Comparison of ENCODE assay signal across 8 mouse cellular contexts in genomic region chr12:33956576-33957399, GRCm38 (mm10). TPM values are rescaled to one million over a fixed set of nuclear protein-coding genes. Genes with fewer than 3 reads are reported as not detected.
DNase-seq lines count a peak whose midpoint lies in the region; ATAC-seq and TF ChIP-seq lines count a peak whose summit lies in the region.

No protein-coding gene starts in this region.

- peak overlapping the region; percentile 83 for H3K4me3 ChIP-seq in heart, embryonic 10.5 days
- peak overlapping the region; percentile 50 for H3K4me3 ChIP-seq in liver, embryonic 11.5 days (ENCODE audit: low read depth, low read length)
- peak overlapping the region; percentile 67 for H3K4me3 ChIP-seq in stomach, postnatal 0 days (ENCODE audit: low read depth, low read length)

- no peak overlapping the region for H3K9ac ChIP-seq in liver, embryonic 11.5 days (ENCODE audit: low read depth, low read length)
- H3K9ac ChIP-seq in stomach, postnatal 0 days (ENCODE audit: low read length): peak overlapping the region; percentile 69

- peak; percentile 55 for ATAC-seq in liver, embryonic 11.5 days (replicated peaks; ENCODE audit: low FRiP score)
- ATAC-seq in stomach, postnatal 0 days (ENCODE audit: low FRiP score, low TSS enrichment): no peak; the same call in 1 of the 2 replicates

- DNase-seq in left cerebral cortex, postnatal 36 days (ENCODE audit: low spot score in 2 of 2): peak; percentile 6 to 7
- DNase-seq in left cerebral cortex, postnatal 25 days (ENCODE audit: low spot score in 2 of 2): no peak
- DNase-seq in adrenal gland, postnatal 25 days: peak; percentile 13
- no peak for DNase-seq in heart, embryonic 10.5 days (ENCODE audit: low spot score)
- peak; percentile 43 for DNase-seq in liver, embryonic 11.5 days (ENCODE audit: low spot score)
- DNase-seq in stomach, postnatal 0 days (ENCODE audit: low spot score): no peak
- no peak for DNase-seq in spleen, adult 18-20 months
- no peak for DNase-seq in thymus, adult 18-20 months

- H3K27ac ChIP-seq in heart, embryonic 10.5 days: peak overlapping the region; percentile 93
- H3K27ac ChIP-seq in liver, embryonic 11.5 days (ENCODE audit: low read depth, low read length): no peak overlapping the region
- peak overlapping the region; percentile 78 for H3K27ac ChIP-seq in stomach, postnatal 0 days (replicated peaks)

- WGBS in heart, embryonic 10.5 days: under 1% methylated on average over 43 of the region's 43 CpGs
- 2% methylated on average over 42 of the region's 43 CpGs for WGBS in liver, embryonic 11.5 days
- 2% methylated on average over 41 of the region's 43 CpGs for WGBS in stomach, postnatal 0 days

- no peak for TF ChIP-seq EP300 in stomach, postnatal 0 days (optimal IDR thresholded peaks at IDR 0.05)

- peak overlapping the region; percentile 73 for H3K4me2 ChIP-seq in liver, embryonic 11.5 days
- peak overlapping the region; percentile 78 for H3K4me2 ChIP-seq in stomach, postnatal 0 days (replicated peaks; ENCODE audit: low read depth)

- H3K36me3 ChIP-seq in heart, embryonic 10.5 days: no peaks in the 10 kb centered on the region
- no peaks in the 10 kb centered on the region for H3K36me3 ChIP-seq in liver, embryonic 11.5 days (ENCODE audit: control insufficient read depth, insufficient read depth, low read length)
- no peaks in the 10 kb centered on the region for H3K36me3 ChIP-seq in stomach, postnatal 0 days (ENCODE audit: control insufficient read depth, insufficient read depth, low read length)

- peaks cover 77% of the 10 kb centered on the region for H3K27me3 ChIP-seq in heart, embryonic 10.5 days (ENCODE audit: insufficient read depth, poor library complexity, severe bottlenecking)
- peaks cover 66% of the 10 kb centered on the region for H3K27me3 ChIP-seq in liver, embryonic 11.5 days (replicated peaks; ENCODE audit: control insufficient read depth, insufficient read depth, low read length)
- H3K27me3 ChIP-seq in stomach, postnatal 0 days (ENCODE audit: control insufficient read depth, insufficient read depth, low read length): peaks cover 7% of the 10 kb centered on the region; the same call in 1 of the 2 replicates

- intact Hi-C loops in left cerebral cortex, postnatal 36 days (cut with DNase I): no loop called here
- intact Hi-C loops in left cerebral cortex, postnatal 25 days (cut with DNase I): no loop called here

- peaks cover 22% of the 10 kb centered on the region for H3K4me1 ChIP-seq in heart, embryonic 10.5 days
- H3K4me1 ChIP-seq in liver, embryonic 11.5 days (replicated peaks; ENCODE audit: control insufficient read depth, insufficient read depth, low read length): no peaks in the 10 kb centered on the region; the same call in none of the 2 replicates
- H3K4me1 ChIP-seq in stomach, postnatal 0 days (replicated peaks; ENCODE audit: control insufficient read depth, insufficient read depth): no peaks in the 10 kb centered on the region

- no peak for TF ChIP-seq CTCF in stomach, postnatal 0 days (IDR thresholded peaks at IDR 0.05; ENCODE audit: low read depth)

- no peaks in the 10 kb centered on the region for H3K9me3 ChIP-seq in heart, embryonic 10.5 days
- no peaks in the 10 kb centered on the region for H3K9me3 ChIP-seq in liver, embryonic 11.5 days (ENCODE audit: control insufficient read depth, low read length)
- H3K9me3 ChIP-seq in stomach, postnatal 0 days (ENCODE audit: control insufficient read depth, low read length): no peaks in the 10 kb centered on the region

RNA-seq across cellular contexts. Expression of gene Twist1, which starts 0.7 kb away (rescaled TPM):
- under 1 TPM; 0.72 to 0.76 TPM for total RNA-seq in left cerebral cortex, postnatal 36 days (2021)
- total RNA-seq in left cerebral cortex, postnatal 25 days (2021): under 1 TPM; 0.87 to 0.94 TPM
- total RNA-seq in adrenal gland, postnatal 25 days (2021): 7.0 and 8.3 TPM in 2 replicates
- 7.5 and 17.4 TPM in 2 replicates for polyA plus RNA-seq in heart, embryonic 10.5 days (2016; fragmentation: Nextera tagmentation; extraction: Ambion mirVana)
- 6.0 and 6.1 TPM in 2 replicates for polyA plus RNA-seq in liver, embryonic 11.5 days (2014; fragmentation: Nextera tagmentation; extraction: Ambion mirVana)
- polyA plus RNA-seq in stomach, postnatal 0 days (2015; fragmentation: Nextera tagmentation; extraction: Ambion mirVana): 2.9 and 3.4 TPM in 2 replicates

RNA-seq across cellular contexts. Expression of gene Ferd3l, which starts 28.6 kb away (rescaled TPM):
- not detected for total RNA-seq in left cerebral cortex, postnatal 36 days (2021)
- total RNA-seq in left cerebral cortex, postnatal 25 days (2021): not detected
- total RNA-seq in adrenal gland, postnatal 25 days (2021): not detected in 2 replicates
- not detected in 2 replicates for polyA plus RNA-seq in heart, embryonic 10.5 days (2016; fragmentation: Nextera tagmentation; extraction: Ambion mirVana)
- not detected in 2 replicates for polyA plus RNA-seq in liver, embryonic 11.5 days (2014; fragmentation: Nextera tagmentation; extraction: Ambion mirVana)
- not detected in 2 replicates for polyA plus RNA-seq in stomach, postnatal 0 days (2015; fragmentation: Nextera tagmentation; extraction: Ambion mirVana)

Comparison
In these comparisons a context has a peak if more than half of its experiments do, and no peak if none do; other contexts are left out.
1. DNase-seq: peak in left cerebral cortex, postnatal 36 days (2 of 2), adrenal gland, postnatal 25 days (single experiment) and liver, embryonic 11.5 days (single experiment); none in left cerebral cortex, postnatal 25 days (0 of 2), heart, embryonic 10.5 days (single experiment), stomach, postnatal 0 days (single experiment), spleen, adult 18-20 months (0 of 2) and thymus, adult 18-20 months (0 of 2).
2. Peak in every context shown above with its lines, with median percentiles within 50 percentile points of each other: H3K4me3 ChIP-seq.